Mouse (Mus musculus) urinary bladder, postnatal 4 days (tissue): ENCODE results near the gene Ghrh.

Experiments used
- DNase-seq, 2 experiments: peaks; one replicate each; pipeline ENCODE4 v3.0.0; 2021 to 2022; ENCODE audit warnings: low spot score in 2 of 2

Ghrh gene

GRCm38 (mm10) chr2:157308273-157308917 is 38.9 kb downstream of the Ghrh start:
- DNase-seq, result no peak

GRCm38 (mm10) chr2:157307715-157308265 is 39.5 kb downstream of the Ghrh start:
- no peak for DNase-seq

- no peak for DNase-seq
Measured at GRCm38 (mm10) chr2:157306091-157307032, 40.9 kb downstream of the Ghrh start.

GRCm38 (mm10) chr2:157303096-157303495 is 44.2 kb downstream of the Ghrh start:
- DNase-seq, result no peak

GRCm38 (mm10) chr2:157300051-157300450 is 47.3 kb downstream of the Ghrh start:
- DNase-seq, result no peak

- no peak for DNase-seq
Measured at GRCm38 (mm10) chr2:157296105-157296689, 51.1 kb downstream of the Ghrh start.

GRCm38 (mm10) chr2:157292093-157292492 is 55.2 kb downstream of the Ghrh start:
- DNase-seq, result peak; percentile 62 to 87

- no peak for DNase-seq
Measured at GRCm38 (mm10) chr2:157288996-157289395, 58.3 kb downstream of the Ghrh start.

- DNase-seq, result no peak
Measured at GRCm38 (mm10) chr2:157287542-157287941, 59.8 kb downstream of the Ghrh start.

- DNase-seq, result no peak
Measured at GRCm38 (mm10) chr2:157283321-157283720, 64.0 kb downstream of the Ghrh start.
